Mouse (Mus musculus) lung, postnatal 0 days (tissue): ENCODE data around the gene Thap3. TPM values are rescaled to one million over a fixed set of nuclear protein-coding genes. Genes with fewer than 3 reads are reported as not detected.
A peak's percentile ranks its signal among the peaks of the same experiment; 100 is the strongest.

ENCODE experiments used
- ATAC-seq: fragments of 200-750 bp; cut with Nextera tagmentation; 2 replicates; pipeline ENCODE4 v1.8.0; 2017; ENCODE audit warnings: moderate library complexity
- DNase-seq: peaks from one replicate; pipeline ENCODE4 v3.0.0-alpha.2; 2016; ENCODE audit warnings: low spot score
- H3K27ac ChIP-seq: fragments of 300-500 bp; sonication (generic); 2 replicates; pipeline ENCODE4 v1.5.1; 2014; ENCODE audit warnings: antibody characterized with exemption, mild to moderate bottlenecking, low read length, mixed read lengths
- H3K27me3 ChIP-seq: fragments of 300-500 bp; sonication (generic); replicated peaks from 2 replicates; pipeline ENCODE4 v1.6.1; 2014; ENCODE audit warnings: low read length, mixed read lengths; ENCODE audit not compliant: insufficient read depth
- H3K36me3 ChIP-seq: fragments of 300-500 bp; sonication (generic); 2 replicates; pipeline ENCODE4 v1.6.1; 2014; ENCODE audit warnings: low read length, mixed read lengths; ENCODE audit not compliant: insufficient read depth
- H3K4me1 ChIP-seq: fragments of 300-500 bp; sonication (generic); 2 replicates; pipeline ENCODE4 v1.6.1; 2014; ENCODE audit warnings: antibody characterized with exemption, low read depth, low read length, mixed read lengths; ENCODE audit not compliant: insufficient read depth
- H3K4me2 ChIP-seq: fragments of 300-500 bp; sonication (generic); replicated peaks from 2 replicates; pipeline ENCODE4 v1.6.1; 2014; ENCODE audit warnings: low read depth, mild to moderate bottlenecking, low read length, moderate library complexity, mixed read lengths
- H3K4me3 ChIP-seq: fragments of 300-500 bp; sonication (generic); 2 replicates; pipeline ENCODE4 v1.5.1; 2014; ENCODE audit warnings: low read depth, low read length
- H3K9ac ChIP-seq: fragments of 300-500 bp; sonication (generic); replicated peaks from 2 replicates; pipeline ENCODE4 v1.6.1; 2014; ENCODE audit warnings: low read depth, mild to moderate bottlenecking
- H3K9me3 ChIP-seq: fragments of 300-500 bp; sonication (generic); 2 replicates; pipeline ENCODE4 v1.6.1; 2016; ENCODE audit warnings: low read length, mixed read lengths
- CTCF ChIP-seq: IDR thresholded peaks from 2 replicates; pipeline ENCODE4 v1.5.1; 2016; ENCODE audit warnings: antibody characterized with exemption, mild to moderate bottlenecking
- EP300 ChIP-seq: IDR thresholded peaks from 2 replicates; pipeline ENCODE4 v1.6.1; 2016; ENCODE audit warnings: antibody characterized with exemption, mild to moderate bottlenecking, control low read depth
- WGBS: fragments of 180-500 bp; shearing (Covaris S2); extraction: QIAGEN DNeasy Blood & Tissue Kit; methylation state at CpG from one replicate; pipeline ENCODE4 v1.1.7; 2014; 5-methylcytosine and 5-hydroxymethylcytosine counted together
- polyA plus RNA-seq: library from polyadenylated mRNA; unstranded; fragments of >200 nt; fragmentation: Nextera tagmentation; extraction: Ambion mirVana; gene quantifications from 2 replicates; pipeline ENCODE4 v1.2.1, GENCODE M21; 2015

The Thap3 gene
- polyA plus RNA-seq, 1 experiment from 2014 or later: 31.0 TPM

- no peaks in the 10 kb centered on the region for H3K9me3 ChIP-seq
- no peaks in the 10 kb centered on the region for H3K27me3 ChIP-seq
- no peak overlapping the region for H3K27ac ChIP-seq
- H3K9ac ChIP-seq: no peak overlapping the region
- 59% methylated on average over 15 of the region's 15 CpGs for WGBS
- DNase-seq: no peak
- H3K4me1 ChIP-seq: peaks cover 20% of the 10 kb centered on the region; the same call in 1 of the 2 replicates
- H3K4me3 ChIP-seq: 0 out of 2 replicates have a peak overlapping the region, but pooled peaks have one; percentile 71
- ATAC-seq: no peak
- no peaks in the 10 kb centered on the region for H3K36me3 ChIP-seq
- peak overlapping the region; percentile 83; the same call in 1 of the 2 replicates for H3K4me2 ChIP-seq
- TF ChIP-seq EP300 (no peak), CTCF (no peak)
Measured at GRCm38 (mm10) chr4:152028456-152028855, 39.7 kb upstream of the Thap3 start.

- DNase-seq (peak; percentile 99), ATAC-seq (peak; percentile 97)
- Histone ChIP-seq H3K4me3 (peak within 1 kb of the TSS; percentile 71), H3K9me3 (no peaks in the 10 kb centered on the region), H3K27me3 (no peaks in the 10 kb centered on the region), H3K27ac (peak within 1 kb of the TSS; percentile 84), H3K9ac (peak within 1 kb of the TSS; percentile 52), H3K4me1 (peaks cover 20% of the 10 kb centered on the region; the same call in 1 of the 2 replicates), H3K36me3 (peaks cover 6% of the 10 kb centered on the region), H3K4me2 (peak within 1 kb of the TSS; percentile 83)
- WGBS: 3% methylated on average over 35 of the region's 35 CpGs
- TF ChIP-seq CTCF: no peak; the same call in 1 of the 2 replicates
- no peak for TF ChIP-seq EP300
Measured at GRCm38 (mm10) chr4:152027524-152027923, 38.7 kb upstream of the Thap3 start, which contains the start of gene Zbtb48. Gene Zbtb48, minus strand, starts transcription at chr4:152027671.

- ATAC-seq: peak; percentile 46
- peak; percentile 61 for DNase-seq
- Histone ChIP-seq H3K27me3 (no peaks in the 10 kb centered on the region), H3K27ac (peak overlapping the region; percentile 84), H3K9me3 (no peaks in the 10 kb centered on the region), H3K36me3 (peaks cover 8% of the 10 kb centered on the region), H3K4me3 (peak overlapping the region; percentile 71), H3K9ac (peak overlapping the region; percentile 52), H3K4me2 (peak overlapping the region; percentile 83), H3K4me1 (peaks cover 20% of the 10 kb centered on the region; the same call in 1 of the 2 replicates)
- WGBS: 3% methylated on average over 38 of the region's 41 CpGs
- no peak for TF ChIP-seq EP300
- peak; percentile 35 for TF ChIP-seq CTCF
Measured at GRCm38 (mm10) chr4:152026751-152027508, 38.1 kb upstream of the Thap3 start.

- Histone ChIP-seq H3K4me1 (peaks cover 20% of the 10 kb centered on the region; the same call in 1 of the 2 replicates), H3K4me3 (no peak overlapping the region), H3K27ac (0 out of 2 replicates have a peak overlapping the region, but pooled peaks have one; percentile 15), H3K36me3 (peaks cover 22% of the 10 kb centered on the region), H3K9me3 (no peaks in the 10 kb centered on the region), H3K4me2 (no peak overlapping the region), H3K27me3 (no peaks in the 10 kb centered on the region), H3K9ac (no peak overlapping the region)
- TF ChIP-seq EP300 (peak; percentile 67; the same call in 1 of the 2 replicates), CTCF (no peak)
- 56% methylated on average over 11 of the region's 11 CpGs for WGBS
- ATAC-seq: peak; percentile 19; the same call in 1 of the 2 replicates
- DNase-seq: peak; percentile 74
Measured at GRCm38 (mm10) chr4:152024525-152024924, 35.7 kb upstream of the Thap3 start.

GRCm38 (mm10) chr4:152022506-152022905 is 33.7 kb upstream of the Thap3 start:
- peaks cover 15% of the 10 kb centered on the region; the same call in 1 of the 2 replicates for H3K4me1 ChIP-seq
- no peak overlapping the region for H3K4me2 ChIP-seq
- H3K9me3 ChIP-seq: no peaks in the 10 kb centered on the region
- no peak overlapping the region for H3K9ac ChIP-seq
- H3K36me3 ChIP-seq: peaks cover 29% of the 10 kb centered on the region
- 60% methylated on average over 8 of the region's 8 CpGs for WGBS
- H3K4me3 ChIP-seq: no peak overlapping the region
- no peaks in the 10 kb centered on the region for H3K27me3 ChIP-seq
- no peak overlapping the region for H3K27ac ChIP-seq
- peak; percentile 45 for DNase-seq
- TF ChIP-seq EP300 (peak; percentile 27; the same call in 1 of the 2 replicates), CTCF (no peak)
- ATAC-seq: no peak

- Histone ChIP-seq H3K9ac (no peak overlapping the region), H3K36me3 (peaks cover 32% of the 10 kb centered on the region), H3K4me1 (peaks cover 13% of the 10 kb centered on the region; the same call in 1 of the 2 replicates), H3K27me3 (no peaks in the 10 kb centered on the region), H3K9me3 (no peaks in the 10 kb centered on the region), H3K27ac (no peak overlapping the region), H3K4me3 (no peak overlapping the region), H3K4me2 (no peak overlapping the region)
- DNase-seq (no peak), ATAC-seq (no peak)
- peak; percentile 38 for TF ChIP-seq CTCF
- TF ChIP-seq EP300: no peak
- 71% methylated on average over 12 of the region's 12 CpGs for WGBS
Measured at GRCm38 (mm10) chr4:152021568-152022097, 32.8 kb upstream of the Thap3 start.
